Mouse (Mus musculus) limb, embryonic 15.5 days (tissue): ENCODE results near the gene Coro1c. TPM values are rescaled to one million over a fixed set of nuclear protein-coding genes. Genes with fewer than 3 reads are reported as not detected.

Experiments used
- ATAC-seq: fragments of 200-750 bp; cut with Nextera tagmentation; 2 replicates; pipeline ENCODE4 v1.8.0; 2017; ENCODE audit warnings: low read depth, moderate TSS enrichment; ENCODE audit not compliant: insufficient number of reproducible peaks, low FRiP score, low TSS enrichment
- H3K27ac ChIP-seq: fragments of 300-500 bp; sonication (generic); 2 replicates; pipeline ENCODE4 v1.5.1; 2015; ENCODE audit warnings: moderate library complexity, mild to moderate bottlenecking, inconsistent platforms
- H3K27me3 ChIP-seq: fragments of 300-500 bp; sonication (generic); 2 replicates; pipeline ENCODE4 v1.6.1; 2015; ENCODE audit warnings: inconsistent platforms
- H3K36me3 ChIP-seq: fragments of 300-500 bp; sonication (generic); 2 replicates; pipeline ENCODE4 v1.6.1; 2015; ENCODE audit warnings: inconsistent platforms
- H3K4me1 ChIP-seq: fragments of 300-500 bp; sonication (generic); 2 replicates; pipeline ENCODE4 v1.6.1; 2015; ENCODE audit warnings: inconsistent platforms
- H3K4me2 ChIP-seq: fragments of 300-500 bp; sonication (generic); 2 replicates; pipeline ENCODE4 v1.6.1; 2015; ENCODE audit warnings: mild to moderate bottlenecking, inconsistent platforms
- H3K4me3 ChIP-seq: fragments of 300-500 bp; sonication (generic); 2 replicates; pipeline ENCODE4 v1.5.1; 2015; ENCODE audit warnings: mild to moderate bottlenecking, inconsistent platforms
- H3K9ac ChIP-seq: fragments of 300-500 bp; sonication (generic); 2 replicates; pipeline ENCODE4 v1.6.1; 2015; ENCODE audit warnings: inconsistent platforms
- H3K9me3 ChIP-seq: fragments of 300-500 bp; sonication (generic); 2 replicates; pipeline ENCODE4 v1.6.1; 2016; ENCODE audit warnings: inconsistent platforms
- WGBS: fragments of 180-500 bp; shearing (Covaris S2); methylation state at CpG from one replicate; pipeline ENCODE4 v1.1.7; 2015; 5-methylcytosine and 5-hydroxymethylcytosine counted together
- polyA plus RNA-seq: library from polyadenylated mRNA; unstranded; fragments of >200 nt; fragmentation: Nextera tagmentation; extraction: Ambion mirVana; gene quantifications from 2 replicates; pipeline ENCODE4 v1.2.1, GENCODE M21; 2015

Coro1c gene
- polyA plus RNA-seq, 1 experiment from 2014 or later, result 98.4 TPM

DNA sequence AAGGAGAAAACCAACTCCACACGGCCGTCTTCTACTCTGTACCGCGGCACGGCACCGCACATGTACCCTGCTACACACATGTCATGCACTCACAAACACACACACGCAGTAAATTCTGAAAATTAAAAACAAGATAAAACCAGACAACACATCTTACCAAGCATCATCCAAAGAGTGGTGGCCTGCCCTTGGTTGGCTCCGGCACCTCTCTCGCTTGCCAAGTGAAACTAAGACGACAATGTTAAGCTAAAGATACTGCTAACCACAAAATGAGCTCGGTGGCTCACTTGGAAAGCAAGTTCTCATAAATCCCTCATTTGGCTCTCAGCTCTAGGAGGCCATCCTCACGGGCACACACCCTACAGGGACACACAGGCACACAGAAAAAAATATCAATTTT lies 9.0 kb downstream of the Coro1c start:
- Histone ChIP-seq H3K4me3 (no peak overlapping the region), H3K36me3 (no peaks in the 10 kb centered on the region), H3K4me1 (peaks cover 22% of the 10 kb centered on the region), H3K27ac (no peak overlapping the region), H3K27me3 (no peaks in the 10 kb centered on the region), H3K4me2 (no peak overlapping the region), H3K9ac (no peak overlapping the region), H3K9me3 (no peaks in the 10 kb centered on the region)
- no peak for ATAC-seq
- 79% methylated on average over 12 of the region's 12 CpGs for WGBS

- Histone ChIP-seq H3K4me3 (no peak overlapping the region), H3K27me3 (no peaks in the 10 kb centered on the region), H3K9ac (no peak overlapping the region), H3K4me2 (no peak overlapping the region), H3K36me3 (no peaks in the 10 kb centered on the region), H3K4me1 (peaks cover 39% of the 10 kb centered on the region), H3K9me3 (no peaks in the 10 kb centered on the region), H3K27ac (no peak overlapping the region)
- WGBS, result 71% methylated on average over 7 of the region's 7 CpGs
- ATAC-seq, result no peak
These were observed 16.6 kb downstream of the Coro1c start for GRCm38 (mm10) chr5:113892005-113892404.

DNA sequence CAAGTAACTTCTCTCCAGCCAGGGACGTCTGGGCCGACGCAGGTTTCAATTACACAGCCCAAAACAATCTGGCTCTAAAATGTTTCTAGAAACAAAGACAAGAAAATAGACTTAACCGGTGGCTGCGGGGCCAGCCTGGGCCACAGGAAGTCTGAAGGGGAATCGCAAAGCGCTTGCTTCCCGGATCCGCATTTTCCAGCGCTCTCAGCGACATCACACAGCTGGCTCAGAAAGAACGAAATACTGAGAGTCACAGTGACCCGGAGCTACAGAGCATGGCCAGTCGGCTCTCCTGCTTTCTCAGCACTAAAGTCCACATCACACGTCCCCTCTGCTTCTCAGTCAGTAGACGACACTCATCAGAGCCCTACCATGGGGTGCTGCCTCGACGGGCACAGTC lies 17.7 kb downstream of the Coro1c start:
- H3K36me3 ChIP-seq, result no peaks in the 10 kb centered on the region
- H3K9me3 ChIP-seq, result no peaks in the 10 kb centered on the region
- no peak overlapping the region for H3K9ac ChIP-seq
- no peak for ATAC-seq
- no peaks in the 10 kb centered on the region for H3K27me3 ChIP-seq
- 75% methylated on average over 18 of the region's 18 CpGs for WGBS
- 0 out of 2 replicates have a peak overlapping the region, but pooled peaks have one; percentile 9 for H3K27ac ChIP-seq
- H3K4me1 ChIP-seq, result peaks cover 37% of the 10 kb centered on the region
- H3K4me2 ChIP-seq, result no peak overlapping the region
- no peak overlapping the region for H3K4me3 ChIP-seq

DNA sequence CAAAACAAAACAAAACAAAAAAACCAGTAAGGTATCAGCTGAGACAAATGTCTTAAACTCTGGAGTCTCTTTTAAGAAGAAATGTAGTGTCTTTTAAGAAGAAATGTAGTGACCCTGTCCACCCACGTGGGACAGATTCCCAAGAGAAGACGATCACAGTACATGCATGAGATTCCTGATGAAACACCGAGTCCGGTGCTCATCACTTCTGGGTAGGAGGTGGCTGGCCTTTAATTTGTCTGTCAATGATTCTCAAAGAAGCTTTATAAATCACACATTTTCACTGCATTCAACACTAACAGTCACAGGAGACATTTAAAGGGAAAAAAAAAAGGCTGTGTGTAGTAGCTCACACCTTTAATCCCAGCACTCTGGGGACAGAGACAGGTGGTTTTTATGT lies 18.6 kb downstream of the Coro1c start:
- Histone ChIP-seq H3K27ac (no peak overlapping the region), H3K27me3 (no peaks in the 10 kb centered on the region), H3K9me3 (no peaks in the 10 kb centered on the region), H3K9ac (no peak overlapping the region), H3K4me2 (no peak overlapping the region), H3K4me1 (peaks cover 39% of the 10 kb centered on the region), H3K4me3 (no peak overlapping the region), H3K36me3 (no peaks in the 10 kb centered on the region)
- ATAC-seq, result no peak
- 36% methylated on average over 4 of the region's 4 CpGs for WGBS

DNA sequence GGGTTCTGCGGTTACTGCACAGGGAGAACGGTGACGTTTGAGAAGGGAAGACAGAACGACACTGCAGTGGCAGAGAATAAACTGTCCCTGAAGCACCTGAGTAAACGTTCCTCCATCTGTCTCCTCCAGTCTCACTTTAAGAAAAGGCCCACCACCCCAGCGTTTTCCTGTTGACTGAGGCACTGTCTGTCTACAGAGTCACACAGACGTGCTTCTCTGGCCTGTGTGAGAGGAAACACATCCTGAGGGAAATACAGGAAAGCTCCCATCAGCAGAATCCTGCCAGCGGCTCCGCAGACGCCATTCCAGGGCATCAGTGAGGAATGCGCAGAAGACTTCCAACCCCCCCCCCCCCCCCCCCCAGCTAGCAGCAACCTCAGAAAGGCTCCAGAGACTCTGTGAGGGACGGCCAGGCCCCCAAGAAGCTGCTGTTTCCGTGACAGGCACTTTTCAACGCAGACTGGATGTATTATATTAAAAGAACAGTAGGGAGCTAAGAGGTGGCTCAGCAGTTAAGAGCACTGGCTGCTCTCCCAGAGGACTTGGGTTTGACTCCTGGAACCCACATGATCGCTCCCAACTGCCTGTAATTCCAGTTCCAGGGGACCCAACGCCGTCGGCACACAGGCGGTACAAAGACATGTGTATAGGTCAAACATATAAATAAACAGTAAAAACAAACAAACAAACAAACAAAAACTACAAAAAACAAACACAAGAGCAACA lies 19.2 kb downstream of the Coro1c start:
- no peak overlapping the region for H3K9ac ChIP-seq
- WGBS, result 13% methylated on average over 19 of the region's 19 CpGs
- H3K4me3 ChIP-seq, result no peak overlapping the region

DNA sequence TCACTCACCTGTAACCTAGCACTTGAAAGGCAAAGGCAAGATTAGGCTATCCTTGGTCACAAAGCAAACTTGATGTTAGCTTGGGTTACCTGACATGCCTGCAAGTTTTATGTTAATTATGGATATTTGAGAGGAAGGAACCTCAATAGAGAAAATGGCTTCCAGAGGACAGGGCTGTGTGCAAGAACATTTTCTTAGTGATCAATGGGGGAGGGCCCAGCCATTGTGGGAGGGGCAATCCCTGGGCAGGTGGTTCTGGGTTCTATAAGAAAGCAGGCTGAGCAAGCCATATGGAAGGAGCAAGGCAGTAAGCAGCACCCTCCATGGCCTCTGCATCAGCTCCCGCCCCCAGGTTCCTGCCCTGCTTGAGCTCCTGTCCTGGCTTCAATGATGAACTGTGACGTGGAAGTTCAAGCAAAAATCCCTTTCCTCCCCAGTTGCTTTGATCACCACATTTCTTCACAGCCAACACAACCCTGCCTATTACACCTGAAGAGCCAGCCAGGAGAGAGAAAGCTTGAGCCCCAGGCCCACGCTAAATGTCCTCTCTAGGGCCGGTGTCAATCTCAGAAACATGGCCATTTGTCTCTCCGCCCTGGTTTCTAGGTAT lies 20.3 kb downstream of the Coro1c start:
- Histone ChIP-seq H3K4me3 (no peak overlapping the region), H3K27ac (peak overlapping the region; percentile 64; the same call in 1 of the 2 replicates), H3K27me3 (no peaks in the 10 kb centered on the region), H3K9me3 (no peaks in the 10 kb centered on the region), H3K36me3 (no peaks in the 10 kb centered on the region), H3K9ac (no peak overlapping the region), H3K4me2 (no peak overlapping the region), H3K4me1 (peaks cover 43% of the 10 kb centered on the region)
- WGBS, result 84% methylated on average over 5 of the region's 5 CpGs
- no peak for ATAC-seq

More for the DNA sequence above, 19.2 kb downstream of the Coro1c start:
- H3K9me3 ChIP-seq, result no peaks in the 10 kb centered on the region
- H3K27ac ChIP-seq, result peak overlapping the region; percentile 64
- no peaks in the 10 kb centered on the region for H3K36me3 ChIP-seq
- no peak for ATAC-seq
- peaks cover 39% of the 10 kb centered on the region for H3K4me1 ChIP-seq
- no peaks in the 10 kb centered on the region for H3K27me3 ChIP-seq
- no peak overlapping the region; the same call in 1 of the 2 replicates for H3K4me2 ChIP-seq

GRCm38 (mm10) chr5:113887132-113887531 lies 21.4 kb downstream of the Coro1c start:
- no peak overlapping the region for H3K27ac ChIP-seq
- no peak for ATAC-seq

DNA sequence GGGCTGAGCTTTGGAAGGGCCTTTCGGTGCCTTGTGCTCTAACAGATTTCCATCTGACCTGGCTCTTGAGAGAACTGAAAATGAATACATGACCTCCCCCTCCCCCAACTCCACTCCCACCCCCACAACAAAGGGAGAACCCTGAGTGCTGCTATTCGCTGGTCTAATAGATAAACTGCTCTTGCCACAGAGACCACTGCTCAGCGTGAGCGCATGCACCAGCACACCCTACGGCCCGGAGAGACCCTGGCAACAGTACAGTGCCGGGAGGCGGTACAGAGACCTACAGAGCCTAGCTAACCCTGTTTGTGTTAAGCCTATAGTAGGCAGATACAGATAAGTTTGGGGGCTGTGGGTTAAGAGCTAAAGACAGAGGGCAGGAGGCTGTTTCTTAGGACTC lies 22.9 kb downstream of the Coro1c start:
- Histone ChIP-seq H3K27me3 (no peaks in the 10 kb centered on the region), H3K9ac (no peak overlapping the region), H3K4me3 (no peak overlapping the region), H3K27ac (no peak overlapping the region), H3K9me3 (no peaks in the 10 kb centered on the region), H3K4me1 (peaks cover 42% of the 10 kb centered on the region), H3K36me3 (peaks cover 11% of the 10 kb centered on the region), H3K4me2 (no peak overlapping the region)
- no peak for ATAC-seq
- WGBS, result 91% methylated on average over 8 of the region's 8 CpGs

More at GRCm38 (mm10) chr5:113887132-113887531, 21.4 kb downstream of the Coro1c start:
- Histone ChIP-seq H3K9ac (no peak overlapping the region), H3K9me3 (no peaks in the 10 kb centered on the region), H3K4me3 (no peak overlapping the region), H3K4me2 (no peak overlapping the region), H3K36me3 (no peaks in the 10 kb centered on the region), H3K27me3 (no peaks in the 10 kb centered on the region), H3K4me1 (peaks cover 54% of the 10 kb centered on the region)
- 40% methylated on average over 11 of the region's 11 CpGs for WGBS

DNA sequence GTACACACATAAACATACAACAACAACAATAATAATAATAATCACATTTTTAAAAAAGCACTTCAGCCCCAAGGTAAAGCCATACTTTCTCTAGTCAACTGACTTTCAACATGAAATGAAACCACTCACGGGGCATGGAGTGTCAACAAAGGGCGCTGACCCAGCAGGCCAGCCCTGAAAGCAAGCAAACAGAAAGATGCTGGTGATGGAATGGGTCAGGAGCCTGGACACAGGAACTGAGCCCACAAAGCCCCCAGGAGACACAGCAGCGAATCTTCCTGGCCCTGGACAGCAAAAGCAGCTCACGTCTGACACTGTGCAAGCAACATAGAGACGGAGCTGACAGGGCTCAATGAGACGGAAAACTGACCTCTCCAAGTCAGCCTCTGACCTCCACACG lies 23.8 kb downstream of the Coro1c start:
- H3K4me3 ChIP-seq, result no peak overlapping the region
- ATAC-seq, result no peak
- peaks cover 19% of the 10 kb centered on the region for H3K36me3 ChIP-seq
- H3K27ac ChIP-seq, result no peak overlapping the region
- H3K9me3 ChIP-seq, result no peaks in the 10 kb centered on the region
- H3K4me1 ChIP-seq, result peaks cover 34% of the 10 kb centered on the region
- 90% methylated on average over 7 of the region's 7 CpGs for WGBS
- no peak overlapping the region for H3K4me2 ChIP-seq
- no peaks in the 10 kb centered on the region for H3K27me3 ChIP-seq
- no peak overlapping the region for H3K9ac ChIP-seq

DNA sequence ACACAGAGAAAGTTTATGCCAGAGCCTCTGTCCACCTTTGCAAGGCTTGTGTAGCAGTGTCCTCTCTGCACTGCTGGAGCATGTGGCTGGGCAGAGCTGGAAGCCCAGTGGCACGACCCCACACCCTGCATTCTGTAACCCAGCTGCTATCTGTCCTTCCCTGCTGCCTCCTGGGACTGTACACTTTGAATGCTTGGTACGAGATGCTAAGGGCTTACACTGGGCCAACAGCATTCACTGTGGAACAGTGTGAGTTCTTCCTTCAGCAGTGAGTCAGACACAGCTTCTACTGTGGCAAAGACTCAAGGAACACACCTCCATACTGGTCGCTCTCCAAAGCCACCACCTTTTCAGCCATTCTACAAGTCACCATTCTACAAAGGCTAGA lies 25.2 kb downstream of the Coro1c start:
- H3K27ac ChIP-seq, result peak overlapping the region; percentile 67; the same call in 1 of the 2 replicates
- peaks cover 23% of the 10 kb centered on the region for H3K4me1 ChIP-seq
- no peak for ATAC-seq
- no peaks in the 10 kb centered on the region for H3K27me3 ChIP-seq
- no peak overlapping the region for H3K9ac ChIP-seq
- H3K36me3 ChIP-seq, result peaks cover 31% of the 10 kb centered on the region
- H3K4me2 ChIP-seq, result no peak overlapping the region
- no peaks in the 10 kb centered on the region for H3K9me3 ChIP-seq
- 57% methylated on average over 3 of the region's 3 CpGs for WGBS
- H3K4me3 ChIP-seq, result no peak overlapping the region

GRCm38 (mm10) chr5:113882566-113883383 lies 25.8 kb downstream of the Coro1c start:
- no peak for ATAC-seq
- H3K9ac ChIP-seq, result no peak overlapping the region
- peaks cover 31% of the 10 kb centered on the region for H3K36me3 ChIP-seq

GRCm38 (mm10) chr5:113881136-113881535 lies 27.4 kb downstream of the Coro1c start:
- H3K4me2 ChIP-seq, result no peak overlapping the region
- H3K9ac ChIP-seq, result no peak overlapping the region
- 92% methylated on average over 14 of the region's 14 CpGs for WGBS
- H3K36me3 ChIP-seq, result peaks cover 33% of the 10 kb centered on the region
- no peak overlapping the region for H3K27ac ChIP-seq
- no peak for ATAC-seq
- no peak overlapping the region for H3K4me3 ChIP-seq
- no peaks in the 10 kb centered on the region for H3K9me3 ChIP-seq
- H3K27me3 ChIP-seq, result no peaks in the 10 kb centered on the region
- H3K4me1 ChIP-seq, result peaks cover 25% of the 10 kb centered on the region

More at GRCm38 (mm10) chr5:113882566-113883383, 25.8 kb downstream of the Coro1c start:
- Histone ChIP-seq H3K4me3 (no peak overlapping the region), H3K9me3 (no peaks in the 10 kb centered on the region), H3K27me3 (no peaks in the 10 kb centered on the region), H3K4me1 (peaks cover 23% of the 10 kb centered on the region), H3K4me2 (no peak overlapping the region), H3K27ac (peak overlapping the region; percentile 67)
- 50% methylated on average over 15 of the region's 15 CpGs for WGBS
